Mouse (Mus musculus): ENCODE results near the gene Itpka. TPM values are rescaled to one million over a fixed set of nuclear protein-coding genes. Genes with fewer than 3 reads are reported as not detected.
A peak's percentile ranks its signal among the peaks of the same experiment; 100 is the strongest.

Gene Itpka
- polyA plus RNA-seq, 1 experiment from 2014 or later: 0.81 TPM

GRCm38 (mm10) chr2:119743808-119744162 is 1.6 kb downstream of the Itpka start:
- H3K9ac ChIP-seq (ENCODE audit: low read length): no peak overlapping the region
- H3K4me1 ChIP-seq (ENCODE audit: control insufficient read depth, insufficient read depth, low read length): peaks cover 14% of the 10 kb centered on the region
- WGBS: 3% methylated on average over 22 of the region's 22 CpGs
- no peak overlapping the region for H3K4me2 ChIP-seq (ENCODE audit: low read depth, severe bottlenecking)
- H3K27ac ChIP-seq (replicated peaks; ENCODE audit: low read depth, low read length): no peak overlapping the region
- H3K27me3 ChIP-seq (ENCODE audit: control insufficient read depth, insufficient read depth, low read length): peaks cover 36% of the 10 kb centered on the region
- H3K9me3 ChIP-seq (ENCODE audit: control insufficient read depth, low read length): no peaks in the 10 kb centered on the region
- no peaks in the 10 kb centered on the region for H3K36me3 ChIP-seq (ENCODE audit: control insufficient read depth, insufficient read depth, low read length)
- H3K4me3 ChIP-seq (ENCODE audit: low read depth, low read length): no peak overlapping the region; the same call in 1 of the 2 replicates
- no peak for ATAC-seq (ENCODE audit: insufficient number of reproducible peaks, low FRiP score, low TSS enrichment, low read depth)
- no peak for DNase-seq (ENCODE audit: low spot score)

- Histone ChIP-seq H3K27ac (replicated peaks; ENCODE audit: low read depth, low read length) (no peak overlapping the region), H3K9ac (ENCODE audit: low read length) (peak overlapping the region; percentile 37; the same call in 1 of the 2 replicates), H3K4me1 (ENCODE audit: control insufficient read depth, insufficient read depth, low read length) (peaks cover 14% of the 10 kb centered on the region), H3K36me3 (ENCODE audit: control insufficient read depth, insufficient read depth, low read length) (no peaks in the 10 kb centered on the region), H3K9me3 (ENCODE audit: control insufficient read depth, low read length) (no peaks in the 10 kb centered on the region), H3K4me3 (ENCODE audit: low read depth, low read length) (peak overlapping the region; percentile 14; the same call in 1 of the 2 replicates), H3K4me2 (ENCODE audit: low read depth, severe bottlenecking) (peak overlapping the region; percentile 33), H3K27me3 (ENCODE audit: control insufficient read depth, insufficient read depth, low read length) (peaks cover 40% of the 10 kb centered on the region)
- DNase-seq (ENCODE audit: low spot score) (peak; percentile 60), ATAC-seq (ENCODE audit: insufficient number of reproducible peaks, low FRiP score, low TSS enrichment, low read depth) (no peak)
- WGBS: 2% methylated on average over 45 of the region's 46 CpGs
Measured at GRCm38 (mm10) chr2:119744163-119745111, 2.3 kb downstream of the Itpka start.

GRCm38 (mm10) chr2:119745281-119745680 is 3.1 kb downstream of the Itpka start:
- Histone ChIP-seq H3K27me3 (ENCODE audit: control insufficient read depth, insufficient read depth, low read length) (peaks cover 42% of the 10 kb centered on the region), H3K4me3 (ENCODE audit: low read depth, low read length) (no peak overlapping the region), H3K9ac (ENCODE audit: low read length) (no peak overlapping the region), H3K36me3 (ENCODE audit: control insufficient read depth, insufficient read depth, low read length) (no peaks in the 10 kb centered on the region), H3K4me1 (ENCODE audit: control insufficient read depth, insufficient read depth, low read length) (peaks cover 14% of the 10 kb centered on the region), H3K9me3 (ENCODE audit: control insufficient read depth, low read length) (no peaks in the 10 kb centered on the region), H3K27ac (replicated peaks; ENCODE audit: low read depth, low read length) (no peak overlapping the region), H3K4me2 (ENCODE audit: low read depth, severe bottlenecking) (no peak overlapping the region)
- ATAC-seq (ENCODE audit: insufficient number of reproducible peaks, low FRiP score, low TSS enrichment, low read depth) (no peak), DNase-seq (ENCODE audit: low spot score) (peak; percentile 23)
- WGBS: 7% methylated on average over 1 of the region's 1 CpGs

- Histone ChIP-seq H3K27me3 (ENCODE audit: control insufficient read depth, insufficient read depth, low read length) (peaks cover 51% of the 10 kb centered on the region), H3K27ac (replicated peaks; ENCODE audit: low read depth, low read length) (no peak overlapping the region), H3K4me3 (ENCODE audit: low read depth, low read length) (no peak overlapping the region), H3K4me1 (ENCODE audit: control insufficient read depth, insufficient read depth, low read length) (peaks cover 7% of the 10 kb centered on the region), H3K9ac (ENCODE audit: low read length) (no peak overlapping the region), H3K4me2 (ENCODE audit: low read depth, severe bottlenecking) (no peak overlapping the region), H3K9me3 (ENCODE audit: control insufficient read depth, low read length) (no peaks in the 10 kb centered on the region), H3K36me3 (ENCODE audit: control insufficient read depth, insufficient read depth, low read length) (no peaks in the 10 kb centered on the region)
- DNase-seq (ENCODE audit: low spot score): no peak
- ATAC-seq (ENCODE audit: insufficient number of reproducible peaks, low FRiP score, low TSS enrichment, low read depth): no peak
- 75% methylated on average over 7 of the region's 7 CpGs for whole genome bisulfite sequencing
Measured at GRCm38 (mm10) chr2:119747554-119747953, 5.4 kb downstream of the Itpka start.

GRCm38 (mm10) chr2:119749260-119749659 is 7.1 kb downstream of the Itpka start:
- DNase-seq (ENCODE audit: low spot score) (no peak), ATAC-seq (ENCODE audit: insufficient number of reproducible peaks, low FRiP score, low TSS enrichment, low read depth) (no peak)
- Histone ChIP-seq H3K9me3 (ENCODE audit: control insufficient read depth, low read length) (no peaks in the 10 kb centered on the region), H3K27me3 (ENCODE audit: control insufficient read depth, insufficient read depth, low read length) (peaks cover 41% of the 10 kb centered on the region), H3K4me1 (ENCODE audit: control insufficient read depth, insufficient read depth, low read length) (peaks cover 5% of the 10 kb centered on the region), H3K27ac (replicated peaks; ENCODE audit: low read depth, low read length) (no peak overlapping the region), H3K4me3 (ENCODE audit: low read depth, low read length) (no peak overlapping the region), H3K9ac (ENCODE audit: low read length) (no peak overlapping the region), H3K36me3 (ENCODE audit: control insufficient read depth, insufficient read depth, low read length) (no peaks in the 10 kb centered on the region), H3K4me2 (ENCODE audit: low read depth, severe bottlenecking) (no peak overlapping the region)
- 66% methylated on average over 13 of the region's 13 CpGs for WGBS

GRCm38 (mm10) chr2:119757601-119758100 is 15.5 kb downstream of the Itpka start:
- Histone ChIP-seq H3K27me3 (ENCODE audit: control insufficient read depth, insufficient read depth, low read length) (peaks cover 56% of the 10 kb centered on the region), H3K4me2 (ENCODE audit: low read depth, severe bottlenecking) (peak overlapping the region; percentile 98), H3K27ac (replicated peaks; ENCODE audit: low read depth, low read length) (no peak overlapping the region), H3K4me1 (ENCODE audit: control insufficient read depth, insufficient read depth, low read length) (peaks cover 6% of the 10 kb centered on the region; the same call in 1 of the 2 replicates), H3K9ac (ENCODE audit: low read length) (peak overlapping the region; percentile 9; the same call in 1 of the 2 replicates), H3K9me3 (ENCODE audit: control insufficient read depth, low read length) (no peaks in the 10 kb centered on the region), H3K36me3 (ENCODE audit: control insufficient read depth, insufficient read depth, low read length) (no peaks in the 10 kb centered on the region), H3K4me3 (ENCODE audit: low read depth, low read length) (peak overlapping the region; percentile 54)
- 5% methylated on average over 19 of the region's 31 CpGs for WGBS
- ATAC-seq (ENCODE audit: insufficient number of reproducible peaks, low FRiP score, low TSS enrichment, low read depth) (peak; percentile 32; the same call in 1 of the 2 replicates), DNase-seq (ENCODE audit: low spot score) (peak; percentile 50)

GRCm38 (mm10) chr2:119758101-119758843 is 16.1 kb downstream of the Itpka start:
- ATAC-seq (ENCODE audit: insufficient number of reproducible peaks, low FRiP score, low TSS enrichment, low read depth) (peak; percentile 33; the same call in 1 of the 2 replicates), DNase-seq (ENCODE audit: low spot score) (peak; percentile 55)
- Histone ChIP-seq H3K9me3 (ENCODE audit: control insufficient read depth, low read length) (no peaks in the 10 kb centered on the region), H3K27me3 (ENCODE audit: control insufficient read depth, insufficient read depth, low read length) (peaks cover 55% of the 10 kb centered on the region), H3K36me3 (ENCODE audit: control insufficient read depth, insufficient read depth, low read length) (no peaks in the 10 kb centered on the region), H3K27ac (replicated peaks; ENCODE audit: low read depth, low read length) (no peak overlapping the region), H3K4me1 (ENCODE audit: control insufficient read depth, insufficient read depth, low read length) (peaks cover 6% of the 10 kb centered on the region; the same call in 1 of the 2 replicates), H3K9ac (ENCODE audit: low read length) (peak overlapping the region; percentile 9; the same call in 1 of the 2 replicates), H3K4me3 (ENCODE audit: low read depth, low read length) (peak overlapping the region; percentile 54), H3K4me2 (ENCODE audit: low read depth, severe bottlenecking) (peak overlapping the region; percentile 98)
- 0% methylated on average over 34 of the region's 77 CpGs for WGBS
